Mouse (Mus musculus) thymus, adult 2 months (tissue): ENCODE data around the gene Ckmt2.

Experiments
- CTCF ChIP-seq: fragments of 200-500 bp; IDR thresholded peaks from 2 replicates; pipeline ENCODE4 v1.5.1; 2012; ENCODE audit warnings: mild to moderate bottlenecking, control low read depth, low read length, moderate library complexity, borderline replicate concordance; ENCODE audit not compliant: control insufficient read depth, poor library complexity, insufficient read depth; ENCODE audit errors: extremely low read depth
- POLR2A ChIP-seq: fragments of 200-500 bp; IDR thresholded peaks from 2 replicates; pipeline ENCODE4 v1.6.1; 2012; ENCODE audit warnings: mild to moderate bottlenecking, low read length, control low read depth, moderate library complexity; ENCODE audit not compliant: control insufficient read depth, poor library complexity, insufficient read depth; ENCODE audit errors: extremely low read depth

- TF ChIP-seq POLR2A (no peak), CTCF (no peak)
These were observed 19.8 kb upstream of the Ckmt2 start for GRCm38 (mm10) chr13:91896476-91896875.
